Mouse (Mus musculus) right cerebral cortex, postnatal 36 days (tissue): ENCODE measurements at regions not wholly inside any gene's neighbourhood (a gene's known extent, or its start where the extent isn't known, plus 50 kb on each side); places are given as distances from the start of the nearest gene placed in this dataset.
A peak's percentile ranks its signal among the peaks of the same experiment; 100 is the strongest.

Experiments
- DNase-seq, 2 experiments: peaks; one replicate each; pipeline ENCODE4 v3.0.0; 2022; ENCODE audit warnings: low spot score in 2 of 2, mixed read lengths in 1 of 2

GRCm38 (mm10) chr5:64536393-64537112 lies 266.6 kb upstream of the Klf3 start:
- DNase-seq, result peak; percentile 17 to 34

DNA sequence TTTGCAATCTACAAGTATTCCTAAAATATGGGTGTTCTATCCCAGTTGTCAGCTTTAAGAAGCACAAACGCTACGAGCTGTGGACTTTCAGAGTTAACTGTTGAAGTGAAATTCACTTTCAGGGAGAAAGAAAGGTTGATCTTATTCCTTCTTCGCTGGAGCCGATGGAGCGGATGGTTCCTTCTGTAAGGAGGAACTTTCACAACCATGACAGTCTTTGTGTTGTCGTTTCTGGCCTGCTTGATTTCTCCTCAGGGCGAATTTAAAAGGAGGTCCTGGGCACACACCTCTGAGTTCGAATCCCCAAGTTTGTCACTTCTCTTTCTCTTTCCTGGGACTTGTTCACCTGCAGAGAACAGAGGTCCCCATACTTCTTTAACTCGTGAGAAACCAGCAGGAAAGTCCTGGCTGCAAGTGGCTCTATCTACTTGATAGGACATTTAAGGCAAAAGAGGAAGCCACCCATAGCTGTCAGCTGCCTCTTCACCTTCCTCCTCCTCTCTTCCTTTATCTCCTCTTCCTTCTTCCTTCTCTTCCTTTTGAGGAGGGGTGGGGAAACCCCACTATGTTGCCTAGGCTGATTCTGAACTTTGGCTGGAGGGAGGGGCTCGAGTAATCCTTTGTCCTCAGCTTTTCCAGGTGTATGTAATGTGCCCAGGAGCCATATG lies 265.9 kb upstream of the Klf3 start:
- no peak for DNase-seq

DNA sequence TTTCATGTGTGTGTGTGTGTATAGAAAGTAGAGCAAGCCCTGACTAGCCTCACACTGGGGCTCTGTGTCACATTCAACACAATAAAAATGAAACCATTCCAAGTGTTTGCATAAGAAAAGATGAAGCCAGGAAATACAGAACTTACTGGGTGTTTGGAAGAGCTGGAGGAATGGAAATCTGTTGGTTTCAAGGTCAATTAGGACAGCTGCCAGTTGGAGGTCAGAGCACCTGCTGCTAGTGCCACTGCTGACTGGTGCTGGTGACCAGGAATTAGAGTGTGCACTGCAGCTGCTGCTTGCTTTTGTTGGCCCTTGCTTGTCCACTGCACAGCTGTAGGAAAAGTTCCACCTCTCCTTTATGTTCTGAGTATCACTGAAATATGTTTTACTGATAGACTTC lies 261.4 kb upstream of the Klf3 start:
- DNase-seq, result no peak

GRCm38 (mm10) chr5:64555931-64556330 lies 247.3 kb upstream of the Klf3 start:
- DNase-seq, result no peak

GRCm38 (mm10) chr5:64566451-64567390 lies 236.5 kb upstream of the Klf3 start:
- no peak for DNase-seq

DNA sequence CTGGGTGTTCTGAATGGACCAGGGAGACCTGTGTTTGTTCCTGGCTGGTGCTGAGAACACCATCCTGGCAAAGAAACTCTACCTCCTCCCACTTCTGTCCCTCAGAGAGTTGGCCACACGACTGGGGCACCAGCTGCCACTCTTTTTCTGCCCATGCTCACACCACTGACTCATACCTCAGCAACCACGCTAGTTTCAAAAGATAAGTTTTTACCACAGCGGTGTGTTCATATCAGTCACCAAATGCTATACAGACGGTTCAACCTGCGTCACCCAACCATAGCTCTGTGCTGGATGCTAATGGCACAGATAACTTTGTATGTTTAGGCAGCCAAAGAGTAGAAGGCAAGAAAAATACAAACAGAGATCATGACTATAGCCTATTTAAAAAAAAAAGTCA lies 235.4 kb upstream of the Klf3 start:
- peak in 1 of 2 experiments; percentile 6 for DNase-seq

DNA sequence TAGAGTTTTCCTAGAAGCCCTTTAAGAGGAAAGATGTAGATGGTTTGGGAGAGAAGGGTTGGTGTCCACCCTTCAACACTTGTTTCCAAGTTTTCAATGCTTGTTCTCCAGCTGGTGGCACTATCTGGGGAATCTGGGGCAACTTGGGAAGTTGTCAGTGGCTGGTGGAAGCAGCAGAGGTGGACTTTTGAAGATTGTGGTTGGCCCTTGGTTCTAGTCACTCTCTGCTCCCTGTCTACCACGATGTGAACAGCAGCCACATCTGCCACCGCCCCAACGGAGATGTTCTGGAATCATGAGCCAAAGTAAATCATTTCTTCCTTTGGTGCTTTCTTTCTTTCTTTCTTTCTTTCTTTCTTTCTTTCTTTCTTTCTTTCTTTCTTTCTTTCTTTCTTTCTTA lies 234.9 kb upstream of the Klf3 start:
- DNase-seq, result no peak

GRCm38 (mm10) chr5:64574386-64574785 lies 228.8 kb upstream of the Klf3 start:
- DNase-seq, result no peak

GRCm38 (mm10) chr5:64575896-64576295 lies 227.3 kb upstream of the Klf3 start:
- DNase-seq, result no peak

DNA sequence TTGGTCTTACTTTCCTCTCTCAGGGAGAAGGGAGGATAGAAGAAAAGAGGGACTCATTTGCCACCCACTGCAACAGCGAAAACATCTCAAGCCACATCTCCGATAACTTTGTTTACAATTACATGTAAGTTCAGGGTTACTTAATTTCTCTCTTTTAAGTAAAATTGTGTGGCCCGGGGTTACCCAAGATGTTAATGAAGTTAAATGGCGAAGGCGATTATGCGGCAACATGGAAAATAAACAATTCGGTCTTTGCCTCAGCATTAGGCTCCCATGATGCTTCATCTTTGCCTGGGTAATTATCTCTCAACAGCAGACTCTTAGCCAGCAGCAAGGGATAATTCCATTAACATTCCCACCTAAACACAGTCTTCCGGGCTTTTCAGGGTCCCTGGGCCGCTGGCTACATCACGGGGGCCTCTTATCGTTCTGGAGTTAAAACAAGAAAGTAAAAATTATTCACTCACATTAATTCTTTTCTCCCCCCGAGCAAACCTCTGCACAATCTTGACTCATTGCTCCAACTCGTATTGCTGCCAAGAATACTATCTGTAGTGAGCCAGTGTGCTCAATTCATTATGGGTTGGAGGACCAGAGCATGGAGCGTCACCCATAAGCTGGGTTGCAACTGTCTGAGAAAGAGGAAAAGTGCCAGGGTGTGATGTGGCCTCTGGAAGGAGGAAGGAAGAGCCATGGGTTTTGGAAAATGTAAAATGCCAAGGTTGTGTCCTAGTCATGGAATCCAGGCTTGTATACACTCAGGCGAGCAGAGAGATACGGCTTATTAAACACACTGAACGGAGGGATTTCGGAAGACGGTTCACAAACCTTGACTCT lies 226.5 kb upstream of the Klf3 start:
- no peak for DNase-seq

GRCm38 (mm10) chr5:64577424-64577823 lies 225.8 kb upstream of the Klf3 start:
- no peak for DNase-seq

DNA sequence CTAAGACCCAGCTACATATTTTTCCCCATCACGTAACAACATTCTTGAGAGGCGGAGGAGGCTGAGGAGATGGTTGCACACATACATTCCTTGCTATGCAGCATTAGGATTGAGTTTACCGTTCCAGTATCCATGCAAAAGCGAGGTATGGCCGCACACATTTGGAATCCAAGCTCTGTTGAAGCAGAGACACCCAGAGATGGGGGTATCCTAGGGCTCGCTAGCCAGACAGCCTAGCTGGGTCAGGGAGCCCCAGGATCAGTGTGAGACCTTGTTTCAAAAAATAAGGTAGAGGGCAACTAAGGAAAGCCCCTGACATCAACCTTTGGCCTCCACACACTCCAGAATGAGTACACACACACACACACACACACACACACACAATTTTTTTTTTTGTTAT lies 224.7 kb upstream of the Klf3 start:
- no peak for DNase-seq

DNA sequence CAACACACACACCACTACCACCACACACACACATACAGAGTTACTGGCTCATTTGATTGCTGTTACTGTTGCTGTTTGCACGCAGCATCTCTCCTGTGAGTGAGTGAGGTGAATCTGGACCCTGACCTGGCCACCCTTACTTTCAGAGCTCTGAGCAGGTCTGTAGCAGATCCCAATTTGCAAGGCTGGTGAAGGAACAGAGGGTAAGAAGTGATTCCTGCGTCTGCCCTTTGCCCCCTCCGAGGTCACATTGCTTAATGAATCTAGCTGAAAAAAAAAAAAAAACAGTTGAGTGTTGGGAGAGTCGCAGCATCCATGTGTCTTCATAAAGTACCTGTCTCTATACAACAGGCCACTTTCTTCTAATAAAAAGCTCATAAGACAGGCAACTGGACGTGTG lies 224.1 kb upstream of the Klf3 start:
- no peak for DNase-seq

DNA sequence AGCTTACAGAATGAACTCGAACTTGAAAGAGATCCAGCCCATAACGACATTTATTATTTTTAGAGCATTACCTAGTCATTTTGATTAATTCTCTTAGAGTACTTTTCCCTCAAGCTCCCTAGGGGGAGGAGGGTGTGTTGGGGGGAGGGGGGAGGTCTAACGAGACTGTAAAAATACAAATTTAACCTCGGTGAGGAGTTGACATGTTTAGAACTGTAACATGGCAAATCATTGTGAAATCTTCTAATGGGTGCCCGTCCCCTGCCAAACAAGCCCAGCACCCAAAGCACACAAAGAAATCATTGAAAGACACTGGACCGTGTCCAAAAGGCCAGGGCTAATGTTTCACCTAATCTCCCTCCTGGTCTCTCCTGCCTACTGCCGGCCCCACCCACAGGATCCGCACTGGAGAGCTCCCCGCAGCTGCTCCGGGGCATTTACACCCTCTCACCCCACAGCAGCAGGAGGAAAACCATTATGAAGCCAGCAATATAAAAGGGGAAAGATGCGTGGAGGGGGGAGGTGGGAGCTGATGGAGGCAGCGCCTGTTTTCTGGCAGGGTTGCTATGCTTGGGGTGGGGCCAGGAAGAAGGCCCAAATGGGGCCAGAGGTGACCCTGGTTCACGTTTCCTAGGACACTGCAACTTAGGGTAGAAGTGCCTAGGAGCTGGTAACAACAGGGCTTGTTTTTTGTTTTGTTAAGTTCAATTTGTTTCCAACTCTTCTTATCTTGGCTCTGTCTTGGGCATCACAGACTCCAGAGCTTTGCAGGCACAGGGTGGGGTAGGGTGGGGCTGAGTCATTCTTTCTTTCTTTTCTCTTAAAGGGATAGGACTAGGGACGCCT lies 223.5 kb upstream of the Klf3 start:
- no peak for DNase-seq

- DNase-seq, result no peak
These were observed 222.9 kb upstream of the Klf3 start for GRCm38 (mm10) chr5:64580340-64580723.

DNA sequence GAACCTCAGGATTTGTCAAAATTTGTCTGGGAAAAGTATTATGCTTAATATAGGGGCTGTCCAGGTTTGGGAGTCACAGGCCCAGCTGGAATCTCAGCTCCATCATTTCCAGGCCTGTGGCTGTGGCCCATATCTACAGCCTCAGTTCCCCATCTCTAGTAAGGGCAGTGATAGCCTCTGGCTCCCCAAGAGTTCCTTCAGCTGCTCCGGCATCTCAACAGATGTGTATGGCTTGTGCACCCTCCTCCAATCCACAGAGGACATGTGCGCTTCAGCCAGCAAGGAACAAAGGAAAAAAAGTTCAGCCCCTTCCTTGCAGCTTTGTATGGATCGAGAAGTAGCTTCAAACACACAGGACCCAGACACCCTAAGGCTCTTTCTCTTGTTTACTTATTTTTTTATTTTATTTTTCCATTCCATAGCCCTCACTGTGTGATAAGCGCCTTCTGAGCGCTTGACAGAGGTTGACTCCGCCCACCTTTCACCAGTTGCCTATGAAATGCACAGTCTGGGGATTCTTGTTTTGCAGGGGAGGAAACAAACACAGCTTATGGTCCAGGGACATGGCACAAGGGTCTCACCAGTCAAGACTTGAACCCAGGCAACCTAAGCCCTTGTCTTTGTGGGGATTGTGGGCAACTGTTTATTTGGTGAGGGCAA lies 222.3 kb upstream of the Klf3 start:
- DNase-seq, result no peak

DNA sequence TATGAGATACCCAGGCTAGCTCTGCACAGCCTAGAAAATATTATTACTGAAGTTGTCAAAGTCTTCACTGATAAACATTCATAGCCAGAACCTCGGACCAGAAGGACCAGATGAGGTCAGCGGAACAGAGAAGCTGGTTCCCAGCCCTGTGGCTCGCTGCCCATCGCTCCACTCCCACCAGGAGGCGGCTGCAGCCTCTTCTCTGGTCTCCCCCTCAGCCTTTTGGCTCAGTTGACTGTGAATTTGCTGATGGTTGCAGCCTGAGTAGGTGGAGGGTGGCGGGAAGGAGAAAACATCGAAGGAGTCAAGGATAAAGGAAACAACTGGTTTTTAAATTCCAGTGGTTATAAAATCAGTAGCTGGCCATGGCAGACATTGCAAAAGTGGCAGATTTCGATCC lies 221.7 kb upstream of the Klf3 start:
- DNase-seq, result no peak

- DNase-seq, result no peak
These were observed 221.2 kb upstream of the Klf3 start for GRCm38 (mm10) chr5:64582031-64582430.

DNA sequence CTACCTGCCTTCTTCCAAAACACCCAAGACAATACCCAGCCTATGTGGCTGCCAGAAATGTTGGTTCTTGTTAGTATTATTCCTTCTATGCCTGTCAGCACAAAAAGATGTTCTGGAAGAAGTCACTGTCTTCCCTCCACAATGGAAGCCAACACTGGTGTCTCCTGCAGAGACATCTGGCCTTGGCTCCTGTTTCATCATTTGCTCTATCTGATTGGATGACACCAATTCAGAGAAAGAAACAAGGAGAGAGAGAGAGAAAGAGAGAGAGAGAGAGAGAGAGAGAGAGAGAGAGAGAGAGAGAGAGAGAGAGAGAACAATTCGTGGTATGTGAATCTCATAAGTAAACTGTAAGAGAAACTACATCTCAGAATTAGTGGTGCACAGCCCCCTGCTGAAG lies 218.9 kb upstream of the Klf3 start:
- DNase-seq, result no peak
